Mouse (Mus musculus): Measurements from ENCODE around the gene Snx11. TPM values are rescaled to one million over a fixed set of nuclear protein-coding genes. Genes with fewer than 3 reads are reported as not detected.

Snx11 gene
- total RNA-seq (2023) = 10 to 100 TPM; 31.1 to 46.5 TPM

GRCm38 (mm10) chr11:96776968-96777962, at the start of gene Snx11:
Snx11 (minus strand) TSS chr11:96777559.

GRCm38 (mm10) chr11:96788871-96789795, 11.8 kb upstream of the Snx11 start, which contains the start of gene Cbx1:
Cbx1 (plus strand) TSS chr11:96789127.

Other genes starting within 250 kb of the Snx11 start
- 10 to 100 TPM; 29.1 to 32.9 TPM for gene Cbx1, start 11.6 kb upstream of the Snx11 start, total RNA-seq (2023)
- gene Nfe2l1, start 52.4 kb upstream of the Snx11 start, total RNA-seq (2023) = 10 to 100 TPM; 59.8 to 96.1 TPM
- gene Copz2, start 72.3 kb upstream of the Snx11 start, total RNA-seq (2023) = 1 to 10 TPM; 1.8 to 4.5 TPM
- 10 to 100 TPM; 48.2 to 51.0 TPM for gene Cdk5rap3, start 138.9 kb upstream of the Snx11 start, total RNA-seq (2023)
- gene Prr15l, start 150.5 kb upstream of the Snx11 start, total RNA-seq (2023) = not detected
- gene Pnpo, start 166.4 kb upstream of the Snx11 start, total RNA-seq (2023) = 10 to 100 TPM; 23.0 to 23.8 TPM
- gene Sp2, start 205.4 kb upstream of the Snx11 start, total RNA-seq (2023) = 10 to 100 TPM; 35.9 to 41.8 TPM
- gene Sp6, start 235.8 kb upstream of the Snx11 start, total RNA-seq (2023) = not detected

Data from monocyte, adult 59 days (primary cell).